Mouse (Mus musculus): ENCODE measurements around the gene Vav3. TPM values are rescaled to one million over a fixed set of nuclear protein-coding genes. Genes with fewer than 3 reads are reported as not detected.

Gene Vav3
- polyA plus RNA-seq, 1 experiment from 2014 or later, result 17.4 TPM

DNA sequence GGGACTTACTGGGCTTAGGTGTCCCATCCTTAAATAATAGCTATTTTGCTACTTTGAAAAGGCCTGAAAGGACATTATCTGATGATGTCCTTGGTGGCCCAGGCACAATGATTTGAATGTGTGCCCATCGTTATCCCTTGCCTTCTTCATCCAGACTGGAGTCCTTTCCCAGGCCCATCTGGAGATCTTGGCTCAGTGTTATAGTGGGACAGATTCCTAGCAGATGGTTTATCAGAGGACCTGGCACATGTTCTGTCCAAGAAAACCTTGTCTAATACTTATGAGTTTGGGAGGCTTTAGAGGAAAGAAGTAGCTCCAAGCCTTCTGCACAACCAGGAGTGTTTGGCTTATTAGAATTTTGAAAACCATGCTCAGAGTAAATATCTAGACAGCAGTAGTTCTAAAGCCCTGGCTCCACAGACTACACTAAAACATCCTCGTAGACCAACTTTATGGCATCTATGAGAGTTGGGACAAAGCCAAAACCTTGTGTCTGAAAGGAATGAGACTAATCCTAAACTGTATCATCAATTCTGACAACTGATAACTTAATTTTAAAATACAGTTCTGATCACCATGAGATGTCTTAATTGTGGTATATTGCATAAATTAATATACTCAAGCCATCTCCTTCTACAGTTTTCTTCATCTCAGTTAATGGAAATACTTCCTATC is 367.5 kb downstream of the Vav3 start:
- no peak overlapping the region for H3K9ac ChIP-seq (ENCODE audit: low read length)
- no peaks in the 10 kb centered on the region for H3K9me3 ChIP-seq (ENCODE audit: control insufficient read depth, low read length)
- no peak overlapping the region for H3K27ac ChIP-seq (ENCODE audit: low read depth, low read length)
- H3K4me3 ChIP-seq (ENCODE audit: low read depth, low read length), result no peak overlapping the region
- DNase-seq (ENCODE audit: low spot score), result no peak
- no peaks in the 10 kb centered on the region for H3K36me3 ChIP-seq (ENCODE audit: control insufficient read depth, insufficient read depth, low read length)
- no peaks in the 10 kb centered on the region for H3K4me1 ChIP-seq (ENCODE audit: control insufficient read depth, insufficient read depth, low read length)
- no peak for ATAC-seq (ENCODE audit: insufficient read depth, low FRiP score, low TSS enrichment)
- H3K27me3 ChIP-seq (ENCODE audit: control insufficient read depth, insufficient read depth, low read length), result no peaks in the 10 kb centered on the region
- H3K4me2 ChIP-seq (ENCODE audit: low read depth), result no peak overlapping the region
- 93% methylated on average over 2 of the region's 2 CpGs for WGBS

DNA sequence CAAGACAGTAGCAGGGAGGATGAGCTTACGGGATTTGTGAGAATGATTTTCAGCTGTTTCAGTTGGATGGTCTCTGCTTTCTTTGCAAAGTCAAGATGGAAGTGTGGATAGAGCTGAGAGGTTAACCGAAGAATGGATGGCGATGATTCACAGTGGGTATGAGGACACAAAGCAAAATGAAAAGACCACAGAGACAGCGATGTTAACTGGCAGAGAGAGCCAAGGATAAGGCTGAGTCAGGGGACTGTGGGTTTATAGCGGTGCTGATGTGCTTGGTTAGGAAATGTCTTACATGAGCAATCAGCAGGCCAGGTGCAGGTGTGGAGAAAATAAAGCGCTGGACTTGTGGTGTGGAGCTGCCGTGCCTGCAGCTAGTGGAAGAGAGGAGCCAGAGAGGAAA is 371.3 kb downstream of the Vav3 start:
- Histone ChIP-seq H3K9me3 (ENCODE audit: control insufficient read depth, low read length) (no peaks in the 10 kb centered on the region), H3K4me2 (ENCODE audit: low read depth) (no peak overlapping the region), H3K4me1 (ENCODE audit: control insufficient read depth, insufficient read depth, low read length) (no peaks in the 10 kb centered on the region), H3K27me3 (ENCODE audit: control insufficient read depth, insufficient read depth, low read length) (no peaks in the 10 kb centered on the region), H3K4me3 (ENCODE audit: low read depth, low read length) (no peak overlapping the region), H3K36me3 (ENCODE audit: control insufficient read depth, insufficient read depth, low read length) (no peaks in the 10 kb centered on the region), H3K9ac (ENCODE audit: low read length) (no peak overlapping the region), H3K27ac (ENCODE audit: low read depth, low read length) (no peak overlapping the region)
- WGBS, result 93% methylated on average over 7 of the region's 7 CpGs
- no peak for DNase-seq (ENCODE audit: low spot score)
- no peak for ATAC-seq (ENCODE audit: insufficient read depth, low FRiP score, low TSS enrichment)

GRCm38 (mm10) chr3:109714476-109714875 is 374.0 kb downstream of the Vav3 start:
- Histone ChIP-seq H3K36me3 (ENCODE audit: control insufficient read depth, insufficient read depth, low read length) (no peaks in the 10 kb centered on the region), H3K9me3 (ENCODE audit: control insufficient read depth, low read length) (no peaks in the 10 kb centered on the region), H3K4me1 (ENCODE audit: control insufficient read depth, insufficient read depth, low read length) (no peaks in the 10 kb centered on the region), H3K9ac (ENCODE audit: low read length) (no peak overlapping the region), H3K27ac (ENCODE audit: low read depth, low read length) (no peak overlapping the region), H3K4me3 (ENCODE audit: low read depth, low read length) (no peak overlapping the region), H3K4me2 (ENCODE audit: low read depth) (no peak overlapping the region), H3K27me3 (ENCODE audit: control insufficient read depth, insufficient read depth, low read length) (no peaks in the 10 kb centered on the region)
- DNase-seq (ENCODE audit: low spot score), result no peak
- ATAC-seq (ENCODE audit: insufficient read depth, low FRiP score, low TSS enrichment), result no peak

DNA sequence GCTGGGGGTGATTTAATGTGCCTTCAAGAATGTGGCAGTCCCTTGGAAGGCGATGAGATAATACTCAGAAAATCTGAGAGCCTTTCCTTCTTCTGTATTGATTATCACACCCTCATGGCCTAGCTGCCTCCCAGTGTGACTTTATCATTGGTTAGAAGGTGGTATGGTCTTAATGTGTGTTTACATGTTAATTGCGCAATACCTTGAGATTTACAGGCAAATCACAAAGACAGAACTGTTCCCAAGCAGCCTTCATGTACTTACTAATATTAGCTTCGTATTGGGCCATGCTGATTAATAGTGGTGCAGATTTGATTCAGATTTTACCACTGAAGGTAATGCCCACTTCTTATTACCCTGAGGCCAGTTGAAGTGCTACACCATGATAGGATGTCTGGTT is 381.3 kb downstream of the Vav3 start:
- no peak overlapping the region for H3K9ac ChIP-seq (ENCODE audit: low read length)
- DNase-seq (ENCODE audit: low spot score) (no peak), ATAC-seq (ENCODE audit: insufficient read depth, low FRiP score, low TSS enrichment) (no peak)
- H3K27me3 ChIP-seq (ENCODE audit: control insufficient read depth, insufficient read depth, low read length), result no peaks in the 10 kb centered on the region
- 90% methylated on average over 3 of the region's 3 CpGs for WGBS
- H3K4me3 ChIP-seq (ENCODE audit: low read depth, low read length), result no peak overlapping the region
- no peak overlapping the region for H3K4me2 ChIP-seq (ENCODE audit: low read depth)
- H3K4me1 ChIP-seq (ENCODE audit: control insufficient read depth, insufficient read depth, low read length), result no peaks in the 10 kb centered on the region
- no peak overlapping the region for H3K27ac ChIP-seq (ENCODE audit: low read depth, low read length)
- no peaks in the 10 kb centered on the region for H3K9me3 ChIP-seq (ENCODE audit: control insufficient read depth, low read length)
- H3K36me3 ChIP-seq (ENCODE audit: control insufficient read depth, insufficient read depth, low read length), result no peaks in the 10 kb centered on the region

DNA sequence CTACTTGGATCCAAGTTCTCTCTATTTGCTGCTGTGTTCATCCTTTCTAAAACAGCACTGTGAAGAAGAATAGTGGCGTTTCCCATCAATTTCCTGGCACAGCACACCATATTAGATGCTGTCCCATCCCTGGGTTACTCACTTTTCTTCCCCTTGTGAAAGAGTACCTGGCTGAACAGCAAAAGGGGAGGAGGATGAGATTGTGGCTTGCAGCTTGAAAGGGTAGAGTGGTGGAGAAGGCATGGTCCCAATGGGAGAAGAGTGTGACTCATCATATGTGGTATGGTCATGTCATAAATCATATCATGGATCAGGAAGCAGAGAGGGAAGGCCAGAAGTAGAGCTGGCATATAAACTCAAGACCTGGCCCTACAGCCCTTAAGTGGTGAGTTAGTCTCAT is 386.3 kb downstream of the Vav3 start:
- no peak for DNase-seq (ENCODE audit: low spot score)
- 0 out of 2 replicates have a peak, but pooled peaks have one; percentile 27 for ATAC-seq (ENCODE audit: insufficient read depth, low FRiP score, low TSS enrichment)
- H3K4me3 ChIP-seq (ENCODE audit: low read depth, low read length), result no peak overlapping the region
- no peaks in the 10 kb centered on the region for H3K9me3 ChIP-seq (ENCODE audit: control insufficient read depth, low read length)
- no peaks in the 10 kb centered on the region for H3K4me1 ChIP-seq (ENCODE audit: control insufficient read depth, insufficient read depth, low read length)
- no peak overlapping the region for H3K27ac ChIP-seq (ENCODE audit: low read depth, low read length)
- no peaks in the 10 kb centered on the region for H3K27me3 ChIP-seq (ENCODE audit: control insufficient read depth, insufficient read depth, low read length)
- H3K4me2 ChIP-seq (ENCODE audit: low read depth), result no peak overlapping the region
- H3K9ac ChIP-seq (ENCODE audit: low read length), result no peak overlapping the region
- no peaks in the 10 kb centered on the region for H3K36me3 ChIP-seq (ENCODE audit: control insufficient read depth, insufficient read depth, low read length)
- 77% methylated on average over 1 of the region's 1 CpGs for WGBS

- no peak for DNase-seq (ENCODE audit: low spot score)
- Histone ChIP-seq H3K27me3 (ENCODE audit: control insufficient read depth, insufficient read depth, low read length) (no peaks in the 10 kb centered on the region), H3K4me2 (ENCODE audit: low read depth) (no peak overlapping the region), H3K9ac (ENCODE audit: low read length) (no peak overlapping the region), H3K4me1 (ENCODE audit: control insufficient read depth, insufficient read depth, low read length) (no peaks in the 10 kb centered on the region), H3K4me3 (ENCODE audit: low read depth, low read length) (no peak overlapping the region), H3K9me3 (ENCODE audit: control insufficient read depth, low read length) (no peaks in the 10 kb centered on the region), H3K27ac (ENCODE audit: low read depth, low read length) (no peak overlapping the region), H3K36me3 (ENCODE audit: control insufficient read depth, insufficient read depth, low read length) (no peaks in the 10 kb centered on the region)
- WGBS, result 69% methylated on average over 5 of the region's 5 CpGs
- ATAC-seq (ENCODE audit: insufficient read depth, low FRiP score, low TSS enrichment), result peak; percentile 65; the same call in 1 of the 2 replicates
Measured at GRCm38 (mm10) chr3:109731592-109732230, 391.3 kb downstream of the Vav3 start.

DNA sequence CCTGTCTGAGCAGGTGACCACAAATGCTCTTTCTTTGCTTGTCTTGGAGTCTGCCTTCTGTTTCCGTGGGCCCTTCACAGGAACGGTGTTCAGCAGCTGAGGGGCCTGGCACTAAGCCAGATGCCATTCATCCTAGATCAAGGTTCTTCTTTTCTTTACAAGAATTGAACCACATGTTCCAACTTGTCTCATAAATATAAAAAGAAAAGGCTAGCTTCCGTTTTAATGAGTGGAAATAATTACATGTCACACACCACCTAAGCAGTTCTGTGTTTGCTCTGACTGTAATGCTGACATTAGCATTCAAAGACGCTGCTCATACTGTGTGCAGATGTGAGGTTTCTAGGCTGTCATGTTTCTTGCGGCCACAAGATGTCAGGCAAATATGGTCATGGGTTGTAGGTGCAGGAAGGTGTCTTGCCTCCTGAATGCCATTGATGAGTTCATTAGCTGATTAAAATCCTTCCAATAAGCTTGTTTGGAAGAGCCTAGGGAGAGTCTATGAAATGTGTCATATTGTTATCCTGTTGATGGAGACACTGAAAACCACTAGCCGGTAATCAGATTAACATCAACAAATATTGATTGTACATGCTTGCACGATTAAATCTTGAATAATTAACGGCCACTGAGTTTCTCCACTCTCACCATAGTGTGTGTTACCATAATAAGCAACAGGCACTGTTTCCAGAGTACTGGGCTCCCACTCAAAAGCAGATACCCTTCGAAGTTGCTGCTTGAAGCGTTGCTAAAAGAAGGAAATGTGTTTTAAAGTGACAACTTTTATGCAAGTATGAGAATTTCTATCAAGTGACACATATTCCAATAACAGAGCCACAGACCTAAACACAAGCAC is 392.1 kb downstream of the Vav3 start:
- peak; percentile 38 for DNase-seq (ENCODE audit: low spot score)
- Histone ChIP-seq H3K9ac (ENCODE audit: low read length) (no peak overlapping the region), H3K4me1 (ENCODE audit: control insufficient read depth, insufficient read depth, low read length) (no peaks in the 10 kb centered on the region), H3K36me3 (ENCODE audit: control insufficient read depth, insufficient read depth, low read length) (no peaks in the 10 kb centered on the region), H3K27me3 (ENCODE audit: control insufficient read depth, insufficient read depth, low read length) (no peaks in the 10 kb centered on the region), H3K4me3 (ENCODE audit: low read depth, low read length) (no peak overlapping the region), H3K27ac (ENCODE audit: low read depth, low read length) (no peak overlapping the region), H3K9me3 (ENCODE audit: control insufficient read depth, low read length) (no peaks in the 10 kb centered on the region), H3K4me2 (ENCODE audit: low read depth) (no peak overlapping the region)
- ATAC-seq (ENCODE audit: insufficient read depth, low FRiP score, low TSS enrichment), result peak; percentile 90
- 56% methylated on average over 10 of the region's 10 CpGs for WGBS

All from neural tube, embryonic 11.5 days (tissue).